Mouse (Mus musculus): Measurements from ENCODE around the gene Dnajc13. TPM values are rescaled to one million over a fixed set of nuclear protein-coding genes. Genes with fewer than 3 reads are reported as not detected.

Dnajc13 gene
- polyA plus RNA-seq, 2 experiments, result 7.0 to 15.6 TPM

DNA sequence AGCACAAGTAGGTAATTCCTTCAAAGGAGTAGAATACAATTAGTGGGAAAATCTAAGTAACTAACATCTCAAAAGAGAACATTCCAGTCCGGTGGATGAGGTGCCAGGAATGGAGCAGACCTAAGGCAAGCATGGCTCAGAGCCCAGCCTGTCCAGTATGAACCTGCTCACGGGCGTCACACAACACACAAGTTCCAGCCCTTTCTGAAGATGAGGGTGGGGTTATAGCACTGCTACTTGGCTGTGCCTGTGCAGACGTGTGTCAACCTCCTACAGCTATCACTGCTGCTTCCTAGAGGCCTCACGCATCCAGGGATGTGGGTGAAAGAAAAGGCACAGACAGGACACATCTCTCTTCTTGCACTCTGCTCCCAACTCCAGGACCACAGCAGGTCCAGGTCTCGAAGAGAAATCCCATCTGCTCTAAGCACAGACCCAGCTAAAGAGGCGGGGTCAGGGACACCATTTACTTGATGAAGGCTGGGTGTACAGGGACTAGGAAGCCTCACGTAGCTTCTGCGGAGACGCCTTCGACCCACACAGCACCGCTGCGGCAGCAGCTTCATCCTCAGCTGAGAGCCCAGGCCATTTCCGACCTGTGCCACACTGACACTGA is 107.5 kb downstream of the Dnajc13 start:
- Histone ChIP-seq H3K4me1 (replicated peaks; ENCODE audit: control insufficient read depth in 2 of 2, insufficient read depth in 2 of 2, low read length in 1 of 2) (no peaks in the 10 kb centered on the region), H3K27ac (no peak overlapping the region), H3K9me3 (ENCODE audit: control insufficient read depth, low read length) (no peaks in the 10 kb centered on the region), H3K9ac (replicated peaks) (no peak overlapping the region), H3K4me3 (ENCODE audit: insufficient read depth in 1 of 2, low read depth in 2 of 2, low read length in 2 of 2) (no peak overlapping the region), H3K36me3 (replicated peaks; ENCODE audit: control insufficient read depth, insufficient read depth, low read depth) (peaks cover 5% of the 10 kb centered on the region), H3K4me2 (ENCODE audit: low read depth) (no peak overlapping the region), H3K27me3 (ENCODE audit: control insufficient read depth, insufficient read depth, low read length) (no peaks in the 10 kb centered on the region)
- DNase-seq (ENCODE audit: low read depth in 3 of 3, low spot score in 3 of 3), result no peak
- no peak for ATAC-seq (ENCODE audit: insufficient read depth)
- 83% methylated on average over 14 of the region's 14 CpGs for WGBS (ENCODE audit: insufficient replicate concordance)
- TF ChIP-seq EP300 (IDR thresholded peaks at IDR 0.05; ENCODE audit: low read depth) (no peak), CTCF (IDR thresholded peaks at IDR 0.05; ENCODE audit: low read depth) (no peak)

- H3K36me3 ChIP-seq (replicated peaks; ENCODE audit: control insufficient read depth, insufficient read depth, low read depth), result peaks cover 3% of the 10 kb centered on the region; the same call in 1 of the 2 replicates
These were observed 110.6 kb downstream of the Dnajc13 start for GRCm38 (mm10) chr9:104152121-104152520.

GRCm38 (mm10) chr9:104148969-104149368 is 113.8 kb downstream of the Dnajc13 start:
- TF ChIP-seq EP300 (IDR thresholded peaks at IDR 0.05; ENCODE audit: low read depth) (no peak), CTCF (IDR thresholded peaks at IDR 0.05; ENCODE audit: low read depth) (no peak)
- Histone ChIP-seq H3K4me1 (replicated peaks; ENCODE audit: control insufficient read depth in 2 of 2, insufficient read depth in 2 of 2, low read length in 1 of 2) (no peaks in the 10 kb centered on the region), H3K9ac (replicated peaks) (no peak overlapping the region), H3K36me3 (replicated peaks; ENCODE audit: control insufficient read depth, insufficient read depth, low read depth) (no peaks in the 10 kb centered on the region), H3K27me3 (ENCODE audit: control insufficient read depth, insufficient read depth, low read length) (no peaks in the 10 kb centered on the region), H3K27ac (no peak overlapping the region), H3K9me3 (ENCODE audit: control insufficient read depth, low read length) (no peaks in the 10 kb centered on the region), H3K4me3 (ENCODE audit: insufficient read depth in 1 of 2, low read depth in 2 of 2, low read length in 2 of 2) (no peak overlapping the region), H3K4me2 (ENCODE audit: low read depth) (no peak overlapping the region)
- DNase-seq (ENCODE audit: low read depth in 3 of 3, low spot score in 3 of 3), result no peak
- 79% methylated on average over 7 of the region's 7 CpGs for WGBS (ENCODE audit: insufficient replicate concordance)
- no peak for ATAC-seq (ENCODE audit: insufficient read depth)

More at GRCm38 (mm10) chr9:104152121-104152520, 110.6 kb downstream of the Dnajc13 start:
- Histone ChIP-seq H3K27me3 (ENCODE audit: control insufficient read depth, insufficient read depth, low read length) (no peaks in the 10 kb centered on the region), H3K9me3 (ENCODE audit: control insufficient read depth, low read length) (no peaks in the 10 kb centered on the region), H3K4me3 (ENCODE audit: insufficient read depth in 1 of 2, low read depth in 2 of 2, low read length in 2 of 2) (no peak overlapping the region), H3K4me1 (replicated peaks; ENCODE audit: control insufficient read depth in 2 of 2, insufficient read depth in 2 of 2, low read length in 1 of 2) (no peaks in the 10 kb centered on the region), H3K4me2 (ENCODE audit: low read depth) (no peak overlapping the region), H3K9ac (replicated peaks) (no peak overlapping the region), H3K27ac (no peak overlapping the region)
- 81% methylated on average over 7 of the region's 7 CpGs for WGBS (ENCODE audit: insufficient replicate concordance)
- TF ChIP-seq EP300 (IDR thresholded peaks at IDR 0.05; ENCODE audit: low read depth) (no peak), CTCF (IDR thresholded peaks at IDR 0.05; ENCODE audit: low read depth) (no peak)
- DNase-seq (ENCODE audit: low read depth in 3 of 3, low spot score in 3 of 3) (no peak), ATAC-seq (ENCODE audit: insufficient read depth) (no peak)

DNA sequence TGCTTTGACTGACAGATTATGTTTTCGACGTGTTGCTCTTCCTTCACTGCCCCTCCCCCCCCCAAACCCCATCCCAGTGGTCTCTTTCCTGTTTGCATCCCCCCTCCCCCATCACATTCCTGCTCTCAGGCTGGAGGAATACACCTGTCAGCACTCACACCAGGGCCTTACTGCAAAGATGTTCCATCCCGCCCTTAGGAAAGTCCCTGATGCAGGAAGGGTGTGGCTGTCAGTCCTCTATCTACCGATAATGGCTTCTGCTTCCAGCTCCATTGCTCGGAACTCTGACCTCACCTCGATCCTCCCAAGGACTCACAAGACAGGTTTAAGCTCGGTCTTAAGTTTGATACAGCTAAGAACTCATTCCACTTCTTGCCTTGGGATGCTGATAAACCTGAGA is 116.0 kb downstream of the Dnajc13 start:
- Histone ChIP-seq H3K9ac (replicated peaks) (no peak overlapping the region), H3K4me1 (replicated peaks; ENCODE audit: control insufficient read depth in 2 of 2, insufficient read depth in 2 of 2, low read length in 1 of 2) (peaks cover 0 to 1% of the 10 kb centered on the region in 2 experiments; a peak in 1 of 4 replicates), H3K4me2 (ENCODE audit: low read depth) (no peak overlapping the region), H3K36me3 (replicated peaks; ENCODE audit: control insufficient read depth, insufficient read depth, low read depth) (no peaks in the 10 kb centered on the region), H3K27ac (no peak overlapping the region), H3K9me3 (ENCODE audit: control insufficient read depth, low read length) (no peaks in the 10 kb centered on the region), H3K27me3 (ENCODE audit: control insufficient read depth, insufficient read depth, low read length) (no peaks in the 10 kb centered on the region), H3K4me3 (ENCODE audit: insufficient read depth in 1 of 2, low read depth in 2 of 2, low read length in 2 of 2) (no peak overlapping the region)
- DNase-seq (ENCODE audit: low read depth in 3 of 3, low spot score in 3 of 3) (no peak), ATAC-seq (ENCODE audit: insufficient read depth) (no peak)
- TF ChIP-seq EP300 (IDR thresholded peaks at IDR 0.05; ENCODE audit: low read depth) (no peak), CTCF (IDR thresholded peaks at IDR 0.05; ENCODE audit: low read depth) (no peak)
- 57% methylated on average over 7 of the region's 7 CpGs for WGBS (ENCODE audit: insufficient replicate concordance)

GRCm38 (mm10) chr9:104144314-104144996 is 118.3 kb downstream of the Dnajc13 start:
- Histone ChIP-seq H3K27ac (no peak overlapping the region), H3K9me3 (ENCODE audit: control insufficient read depth, low read length) (no peaks in the 10 kb centered on the region), H3K9ac (replicated peaks) (no peak overlapping the region), H3K36me3 (replicated peaks; ENCODE audit: control insufficient read depth, insufficient read depth, low read depth) (no peaks in the 10 kb centered on the region), H3K4me2 (ENCODE audit: low read depth) (no peak overlapping the region), H3K4me3 (ENCODE audit: insufficient read depth in 1 of 2, low read depth in 2 of 2, low read length in 2 of 2) (no peak overlapping the region), H3K4me1 (replicated peaks; ENCODE audit: control insufficient read depth in 2 of 2, insufficient read depth in 2 of 2, low read length in 1 of 2) (peaks cover 0 to 1% of the 10 kb centered on the region in 2 experiments; a peak in 1 of 4 replicates), H3K27me3 (ENCODE audit: control insufficient read depth, insufficient read depth, low read length) (no peaks in the 10 kb centered on the region)
- WGBS (ENCODE audit: insufficient replicate concordance), result 62% methylated on average over 8 of the region's 8 CpGs
- TF ChIP-seq CTCF (IDR thresholded peaks at IDR 0.05; ENCODE audit: low read depth) (peak; percentile 77), EP300 (IDR thresholded peaks at IDR 0.05; ENCODE audit: low read depth) (no peak)
- DNase-seq (ENCODE audit: low read depth in 3 of 3, low spot score in 3 of 3), result no peak
- ATAC-seq (ENCODE audit: insufficient read depth), result no peak

Data from liver, embryonic 14.5 days (tissue).